ENCODE assay signal across 21 mouse cellular contexts in genomic region chr1:167122436-167122835, GRCm38 (mm10).
"Had no signal": no experiment of that assay in that cellular context is flagged by ENCODE, and none has a peak within 500 bp of the region (broad histone marks: within the 10 kb centered on the region; RNA-seq: fewer than 3 reads in every experiment).

No protein-coding gene starts in this region.

- H3K36me3 ChIP-seq: limb, embryonic 12.5 days; limb, embryonic 15.5 days; midbrain, embryonic 10.5 days; midbrain, embryonic 13.5 days; neural tube, embryonic 13.5 days had no signal

- DNase-seq: kidney, postnatal 25 days; layer of hippocampus, adult 9-11 months; left cerebral cortex, postnatal 4 days; liver, postnatal 0 days; lung, embryonic 14.5 days; lung, postnatal 36 days; retina, postnatal 1 day; right cerebral cortex, postnatal 25 days; thymus, adult 18-20 months; thymus, postnatal 36 days had no signal

- H3K4me3 ChIP-seq: layer of hippocampus, adult 2 months; left cerebral cortex, adult 2 months; limb, embryonic 12.5 days; limb, embryonic 15.5 days; megakaryocyte, embryonic 14.5 days; midbrain, embryonic 10.5 days; midbrain, embryonic 13.5 days; myocyte; neural tube, embryonic 13.5 days had no signal

- H3K9ac ChIP-seq: limb, embryonic 12.5 days; limb, embryonic 15.5 days; liver, embryonic 14.5 days; liver, postnatal 0 days; lung, embryonic 14.5 days; midbrain, embryonic 13.5 days; neural tube, embryonic 13.5 days had no signal

- H3K27me3 ChIP-seq: limb, embryonic 12.5 days; limb, embryonic 15.5 days; megakaryocyte, embryonic 14.5 days; midbrain, embryonic 13.5 days; neural tube, embryonic 13.5 days had no signal

- H3K27ac ChIP-seq: kidney, postnatal 0 days; layer of hippocampus, adult 2 months; left cerebral cortex, adult 2 months; limb, embryonic 12.5 days; limb, embryonic 15.5 days; liver, embryonic 14.5 days; midbrain, embryonic 10.5 days; midbrain, embryonic 13.5 days; neural tube, embryonic 13.5 days had no signal

- H3K4me1 ChIP-seq: limb, embryonic 12.5 days; limb, embryonic 15.5 days; megakaryocyte, embryonic 14.5 days had no signal
